Mouse (Mus musculus): Measurements from ENCODE around the gene Acod1.

DNA sequence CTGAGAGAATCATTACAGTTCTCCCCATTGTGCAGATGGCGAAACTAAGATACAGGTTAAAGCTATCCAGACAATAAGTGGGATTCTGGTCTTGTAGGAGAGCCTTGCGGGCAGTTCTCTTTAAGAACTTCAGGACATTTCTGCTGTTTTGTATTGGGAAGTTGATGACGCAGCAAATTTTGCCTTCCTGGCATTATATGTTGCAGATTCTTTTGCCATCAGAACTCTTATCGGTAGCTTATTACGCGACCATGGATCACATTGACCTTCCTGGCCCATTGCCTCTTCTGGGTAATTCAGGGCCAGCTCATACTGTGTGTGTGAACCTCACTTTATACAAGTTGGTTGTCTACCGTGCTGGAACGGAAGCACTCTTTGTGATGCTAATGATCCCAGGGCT lies 27.0 kb downstream of the Acod1 start:
- no peak for TF ChIP-seq CTCF (conservative IDR thresholded peaks at IDR 0.05; ENCODE audit: low read length)
- TF ChIP-seq NANOG (IDR thresholded peaks at IDR 0.05; ENCODE audit: borderline replicate concordance, low read length), result no peak

Data from E14TG2a.4 (cell line).